Mouse (Mus musculus) liver, embryonic 12.5 days (tissue): ENCODE data around the gene Hsp90aa1. TPM values are rescaled to one million over a fixed set of nuclear protein-coding genes. Genes with fewer than 3 reads are reported as not detected.
"Not testable (repeated sequence)": the region's sequence is repeated elsewhere in the genome, so short reads cannot be mapped to it uniquely, and the experiment has no call there.

ENCODE experiments used
- ATAC-seq: fragments of 200-750 bp; cut with Nextera tagmentation; 2 replicates; pipeline ENCODE4 v1.8.0; 2017; ENCODE audit warnings: moderate number of reproducible peaks, mild to moderate bottlenecking, moderate library complexity
- H3K27ac ChIP-seq: fragments of 300-500 bp; sonication (generic); 2 replicates; pipeline ENCODE4 v1.5.1; 2016; ENCODE audit warnings: mild to moderate bottlenecking
- H3K27me3 ChIP-seq: fragments of 300-500 bp; sonication (generic); replicated peaks from 2 replicates; pipeline ENCODE4 v1.6.1; 2016; ENCODE audit warnings: mild to moderate bottlenecking, moderate library complexity
- H3K36me3 ChIP-seq: fragments of 300-500 bp; sonication (generic); 2 replicates; pipeline ENCODE4 v1.6.1; 2016; ENCODE audit warnings: mild to moderate bottlenecking, moderate library complexity
- H3K4me1 ChIP-seq: fragments of 300-500 bp; sonication (generic); 2 replicates; pipeline ENCODE4 v1.6.1; 2016
- H3K4me2 ChIP-seq: fragments of 300-500 bp; sonication (generic); 2 replicates; pipeline ENCODE4 v1.6.1; 2016; ENCODE audit warnings: mild to moderate bottlenecking, moderate library complexity
- H3K4me3 ChIP-seq: fragments of 300-500 bp; sonication (generic); 2 replicates; pipeline ENCODE4 v1.5.1; 2016; ENCODE audit warnings: mild to moderate bottlenecking, moderate library complexity
- H3K9ac ChIP-seq: fragments of 300-500 bp; sonication (generic); 2 replicates; pipeline ENCODE4 v1.6.1; 2016; ENCODE audit warnings: mild to moderate bottlenecking, moderate library complexity
- H3K9me3 ChIP-seq: fragments of 300-500 bp; sonication (generic); replicated peaks from 2 replicates; pipeline ENCODE4 v1.6.1; 2016; ENCODE audit warnings: mild to moderate bottlenecking, moderate library complexity
- WGBS: fragments of 180-500 bp; shearing (Covaris S2); methylation state at CpG from one replicate; pipeline ENCODE4 v1.1.7; 2016; ENCODE audit not compliant: insufficient replicate concordance; 5-methylcytosine and 5-hydroxymethylcytosine counted together
- polyA plus RNA-seq: library from polyadenylated mRNA; unstranded; fragments of >200 nt; fragmentation: Nextera tagmentation; extraction: Ambion mirVana; gene quantifications from 2 replicates; pipeline ENCODE4 v1.2.1, GENCODE M21; 2016

Gene Hsp90aa1
- polyA plus RNA-seq, result 1,099 and 1,203 TPM in 2 replicates

- Histone ChIP-seq H3K27ac (peak within 1 kb of the TSS; percentile 93), H3K9me3 (no peaks in the 10 kb centered on the region), H3K4me2 (no peak within 1 kb of the TSS; the same call in 1 of the 2 replicates), H3K36me3 (no peaks in the 10 kb centered on the region), H3K27me3 (no peaks in the 10 kb centered on the region), H3K9ac (peak within 1 kb of the TSS; percentile 53), H3K4me3 (no peak within 1 kb of the TSS), H3K4me1 (peaks cover 77% of the 10 kb centered on the region)
- no peak for ATAC-seq
- 55% methylated on average over 4 of the region's 4 CpGs for WGBS
These were observed at the start of gene Hsp90aa1 for GRCm38 (mm10) chr12:110702556-110702955. Gene Hsp90aa1 (minus strand): TSS chr12:110702728.

GRCm38 (mm10) chr12:110750770-110751439, 48.4 kb upstream of the Hsp90aa1 start:
- H3K4me2 ChIP-seq, result no peak overlapping the region
- no peak overlapping the region for H3K27ac ChIP-seq
- 0 out of 2 replicates have a peak, but pooled peaks cover 5% of the 10 kb centered on the region for H3K9me3 ChIP-seq
- peaks cover 16% of the 10 kb centered on the region for H3K4me1 ChIP-seq
- H3K27me3 ChIP-seq, result no peaks in the 10 kb centered on the region
- peaks cover 32% of the 10 kb centered on the region for H3K36me3 ChIP-seq
- no peak for ATAC-seq
- 49% methylated on average over 10 of the region's 10 CpGs for WGBS
- H3K4me3 ChIP-seq, result no peak overlapping the region
- H3K9ac ChIP-seq, result no peak overlapping the region

GRCm38 (mm10) chr12:110738158-110738921, 35.8 kb upstream of the Hsp90aa1 start:
- Histone ChIP-seq H3K9ac (peak overlapping the region; percentile 96), H3K4me3 (peak overlapping the region; percentile 87), H3K36me3 (peaks cover 14% of the 10 kb centered on the region; the same call in 1 of the 2 replicates), H3K27me3 (peaks cover 19% of the 10 kb centered on the region), H3K27ac (peak overlapping the region; percentile 80), H3K4me2 (peak overlapping the region; percentile 99), H3K4me1 (peaks cover 36% of the 10 kb centered on the region), H3K9me3 (no peaks in the 10 kb centered on the region)
- peak; percentile 53 for ATAC-seq
- WGBS, result under 1% methylated on average over 68 of the region's 72 CpGs

- WGBS, result under 1% methylated on average over 68 of the region's 69 CpGs
- H3K36me3 ChIP-seq, result peaks cover 7% of the 10 kb centered on the region; the same call in 1 of the 2 replicates
- no peaks in the 10 kb centered on the region for H3K9me3 ChIP-seq
- peaks cover 19% of the 10 kb centered on the region for H3K27me3 ChIP-seq
- H3K27ac ChIP-seq, result peak within 1 kb of the TSS; percentile 80
- H3K4me3 ChIP-seq, result peak within 1 kb of the TSS; percentile 87
- peak within 1 kb of the TSS; percentile 96 for H3K9ac ChIP-seq
- H3K4me1 ChIP-seq, result peaks cover 36% of the 10 kb centered on the region
- H3K4me2 ChIP-seq, result peak within 1 kb of the TSS; percentile 99
- peak; percentile 94 for ATAC-seq
These were observed 34.9 kb upstream of the Hsp90aa1 start, which contains the start of gene Wdr20 for GRCm38 (mm10) chr12:110737170-110738157. Gene Wdr20 (plus strand): TSS chr12:110737944.

GRCm38 (mm10) chr12:110736641-110737040, 34.1 kb upstream of the Hsp90aa1 start:
- Histone ChIP-seq H3K36me3 (0 out of 2 replicates have a peak, but pooled peaks cover 4% of the 10 kb centered on the region), H3K27ac (no peak overlapping the region), H3K4me3 (peak overlapping the region; percentile 87), H3K9me3 (no peaks in the 10 kb centered on the region), H3K27me3 (peaks cover 19% of the 10 kb centered on the region), H3K4me1 (peaks cover 36% of the 10 kb centered on the region), H3K9ac (peak overlapping the region; percentile 80), H3K4me2 (peak overlapping the region; percentile 99)
- ATAC-seq, result no peak
- WGBS, result 30% methylated on average over 4 of the region's 4 CpGs

- ATAC-seq, H3K9me3 ChIP-seq, H3K9ac ChIP-seq, H3K4me2 ChIP-seq, H3K4me3 ChIP-seq, H3K4me1 ChIP-seq, H3K27ac ChIP-seq, H3K36me3 ChIP-seq: not testable (repeated sequence)
- WGBS, result 91% methylated on average over 3 of the region's 3 CpGs
- peaks cover 39% of the 10 kb centered on the region for H3K27me3 ChIP-seq
These were observed 30.7 kb upstream of the Hsp90aa1 start for GRCm38 (mm10) chr12:110733254-110733653.

GRCm38 (mm10) chr12:110726428-110726827, 23.9 kb upstream of the Hsp90aa1 start:
- no peak overlapping the region for H3K4me3 ChIP-seq
- H3K9ac ChIP-seq, result no peak overlapping the region
- H3K9me3 ChIP-seq, result no peaks in the 10 kb centered on the region
- WGBS, result 44% methylated on average over 1 of the region's 1 CpGs
- peaks cover 49% of the 10 kb centered on the region for H3K27me3 ChIP-seq
- H3K4me2 ChIP-seq, result no peak overlapping the region
- H3K27ac ChIP-seq, result no peak overlapping the region
- ATAC-seq, result no peak
- no peaks in the 10 kb centered on the region for H3K36me3 ChIP-seq
- peaks cover 8% of the 10 kb centered on the region for H3K4me1 ChIP-seq

GRCm38 (mm10) chr12:110725489-110725888, 23.0 kb upstream of the Hsp90aa1 start:
- Histone ChIP-seq H3K9ac (no peak overlapping the region), H3K9me3 (no peaks in the 10 kb centered on the region), H3K36me3 (no peaks in the 10 kb centered on the region), H3K27ac (no peak overlapping the region), H3K4me3 (no peak overlapping the region), H3K4me2 (no peak overlapping the region), H3K4me1 (peaks cover 8% of the 10 kb centered on the region), H3K27me3 (peaks cover 59% of the 10 kb centered on the region)
- no peak for ATAC-seq
- 55% methylated on average over 5 of the region's 5 CpGs for WGBS

- no peak overlapping the region for H3K4me2 ChIP-seq
- H3K27me3 ChIP-seq, result peaks cover 59% of the 10 kb centered on the region
- H3K9me3 ChIP-seq, result no peaks in the 10 kb centered on the region
- WGBS, result 78% methylated on average over 5 of the region's 5 CpGs
- H3K4me3 ChIP-seq, result no peak overlapping the region
- H3K4me1 ChIP-seq, result peaks cover 8% of the 10 kb centered on the region
- H3K9ac ChIP-seq, result no peak overlapping the region
- no peak overlapping the region for H3K27ac ChIP-seq
- no peak for ATAC-seq
- no peaks in the 10 kb centered on the region for H3K36me3 ChIP-seq
These were observed 22.5 kb upstream of the Hsp90aa1 start for GRCm38 (mm10) chr12:110725051-110725450.

- Histone ChIP-seq H3K4me3 (no peak overlapping the region), H3K9me3 (no peaks in the 10 kb centered on the region), H3K27me3 (peaks cover 36% of the 10 kb centered on the region), H3K4me1 (no peaks in the 10 kb centered on the region), H3K27ac (no peak overlapping the region), H3K9ac (no peak overlapping the region), H3K36me3 (no peaks in the 10 kb centered on the region), H3K4me2 (no peak overlapping the region)
- ATAC-seq, result no peak
- WGBS, result 36% methylated on average over 5 of the region's 5 CpGs
These were observed 13.5 kb upstream of the Hsp90aa1 start for GRCm38 (mm10) chr12:110716004-110716403.

- no peak for ATAC-seq
- Histone ChIP-seq H3K27ac (no peak overlapping the region), H3K27me3 (peaks cover 18% of the 10 kb centered on the region), H3K9me3 (no peaks in the 10 kb centered on the region), H3K9ac (no peak overlapping the region), H3K36me3 (no peaks in the 10 kb centered on the region), H3K4me3 (no peak overlapping the region), H3K4me2 (no peak overlapping the region), H3K4me1 (no peaks in the 10 kb centered on the region)
- 34% methylated on average over 6 of the region's 6 CpGs for WGBS
These were observed 11.7 kb upstream of the Hsp90aa1 start for GRCm38 (mm10) chr12:110714215-110714614.
